Mouse (Mus musculus): ENCODE measurements around the gene Dlk1.

GRCm38 (mm10) chr12:109402943-109403342 is 49.7 kb upstream of the Dlk1 start:
- TF ChIP-seq POLR2A (IDR thresholded peaks at IDR 0.05; ENCODE audit: control insufficient read depth, extremely low read depth, insufficient read depth, low read length, poor library complexity) (no peak), CTCF (IDR thresholded peaks at IDR 0.05; ENCODE audit: borderline replicate concordance, control insufficient read depth, extremely low read depth, insufficient read depth, low read length, poor library complexity) (no peak)

All from thymus, adult 2 months (tissue).